Mouse (Mus musculus): ENCODE results near the gene Ces3b. TPM values are rescaled to one million over a fixed set of nuclear protein-coding genes. Genes with fewer than 3 reads are reported as not detected.
"Not testable (repeated sequence)": the region's sequence is repeated elsewhere in the genome, so short reads cannot be mapped to it uniquely, and the experiment has no call there.

Ces3b gene
- polyA plus RNA-seq, 1 experiment from 2014 or later, result 0.12 TPM

DNA sequence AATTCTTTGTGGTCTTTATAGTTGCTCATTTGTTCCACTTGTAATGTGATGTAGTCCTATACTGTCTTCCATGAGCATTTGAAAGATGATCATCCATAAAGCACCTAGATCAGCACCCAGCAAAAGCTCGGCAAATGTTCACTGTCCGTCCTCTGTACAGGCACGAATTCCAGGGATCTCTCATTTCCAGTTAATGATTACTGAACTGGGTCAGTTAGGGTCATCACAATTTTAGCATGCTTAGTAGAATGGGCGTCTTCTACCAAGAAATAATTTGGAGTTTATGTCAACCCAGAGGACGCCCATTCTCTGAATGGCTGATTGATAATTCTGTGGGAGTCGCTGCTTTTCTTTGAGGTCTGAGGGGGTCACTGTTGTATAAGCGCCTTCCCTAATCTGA lies 15.6 kb upstream of the Ces3b start:
- not testable (repeated sequence) for H3K9me3 ChIP-seq (ENCODE audit: control insufficient read depth, low read length); H3K27me3 ChIP-seq (ENCODE audit: control insufficient read depth, insufficient read depth, low read length); H3K4me1 ChIP-seq (ENCODE audit: control insufficient read depth in 2 of 2, insufficient read depth in 2 of 2, low read length in 2 of 2); ATAC-seq (ENCODE audit: insufficient number of reproducible peaks, insufficient read depth, low FRiP score, low read depth); H3K4me2 ChIP-seq (ENCODE audit: low read length); H3K4me3 ChIP-seq (ENCODE audit: control insufficient read depth in 1 of 2, insufficient read depth in 1 of 2, low read depth in 1 of 2, low read length in 2 of 2); H3K27ac ChIP-seq (replicated peaks in 1 of 2; ENCODE audit: control insufficient read depth in 1 of 2, insufficient read depth in 1 of 2, low read depth in 2 of 2, low read length in 2 of 2); H3K9ac ChIP-seq (ENCODE audit: low read length); H3K36me3 ChIP-seq (ENCODE audit: control insufficient read depth, insufficient read depth, low read length)
- 67% methylated on average over 7 of the region's 7 CpGs for WGBS

DNA sequence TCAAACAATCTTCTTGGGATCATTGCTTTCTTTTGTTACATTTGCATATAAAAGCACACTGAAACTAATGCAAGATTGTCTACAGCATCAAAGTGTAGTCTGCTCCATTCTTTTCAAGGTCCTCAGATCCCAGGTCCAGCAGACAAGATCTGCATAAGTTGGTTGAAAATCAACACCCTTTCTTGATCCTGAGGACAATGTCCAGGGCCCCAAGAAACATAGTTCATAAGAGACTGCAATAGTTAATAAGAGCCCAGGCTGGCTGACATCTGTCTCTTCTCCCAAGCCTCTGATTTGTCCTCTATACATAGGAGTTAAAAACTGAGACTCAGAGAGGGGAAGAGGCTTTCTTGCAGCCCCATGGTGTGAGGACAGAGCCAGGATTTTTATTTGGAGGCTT lies 14.6 kb upstream of the Ces3b start:
- Histone ChIP-seq H3K9ac (ENCODE audit: low read length) (no peak overlapping the region), H3K4me1 (ENCODE audit: control insufficient read depth in 2 of 2, insufficient read depth in 2 of 2, low read length in 2 of 2) (no peaks in the 10 kb centered on the region), H3K36me3 (ENCODE audit: control insufficient read depth, insufficient read depth, low read length) (no peaks in the 10 kb centered on the region), H3K27me3 (ENCODE audit: control insufficient read depth, insufficient read depth, low read length) (no peaks in the 10 kb centered on the region), H3K27ac (replicated peaks in 1 of 2; ENCODE audit: control insufficient read depth in 1 of 2, insufficient read depth in 1 of 2, low read depth in 2 of 2, low read length in 2 of 2) (no peak overlapping the region), H3K4me2 (ENCODE audit: low read length) (no peak overlapping the region), H3K4me3 (ENCODE audit: control insufficient read depth in 1 of 2, insufficient read depth in 1 of 2, low read depth in 1 of 2, low read length in 2 of 2) (no peak overlapping the region), H3K9me3 (ENCODE audit: control insufficient read depth, low read length) (no peaks in the 10 kb centered on the region)
- ATAC-seq (ENCODE audit: insufficient number of reproducible peaks, insufficient read depth, low FRiP score, low read depth), result no peak

DNA sequence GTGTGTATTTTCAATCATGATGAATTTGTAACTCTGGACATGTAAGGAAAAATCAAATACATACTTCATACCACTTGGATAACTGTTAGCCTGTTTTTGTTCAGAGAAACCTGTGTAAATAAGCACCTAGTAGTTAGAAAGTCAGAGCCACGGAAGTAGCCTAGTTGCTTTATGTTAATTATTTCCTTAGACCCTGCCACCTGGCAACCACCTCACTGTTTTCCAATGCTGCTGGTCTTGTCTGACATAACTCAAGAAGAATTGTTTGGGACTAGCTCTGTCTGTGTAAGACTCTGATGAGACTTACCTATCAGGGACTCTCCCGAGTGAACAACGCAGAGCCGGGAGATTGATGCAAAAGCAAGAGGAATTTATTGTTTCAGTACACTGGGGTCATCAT lies 7.0 kb upstream of the Ces3b start:
- no peak overlapping the region for H3K27ac ChIP-seq (replicated peaks in 1 of 2; ENCODE audit: control insufficient read depth in 1 of 2, insufficient read depth in 1 of 2, low read depth in 2 of 2, low read length in 2 of 2)
- WGBS, result 91% methylated on average over 4 of the region's 4 CpGs
- no peak overlapping the region for H3K4me3 ChIP-seq (ENCODE audit: control insufficient read depth in 1 of 2, insufficient read depth in 1 of 2, low read depth in 1 of 2, low read length in 2 of 2)
- no peak overlapping the region for H3K4me2 ChIP-seq (ENCODE audit: low read length)
- no peaks in the 10 kb centered on the region for H3K4me1 ChIP-seq (ENCODE audit: control insufficient read depth in 2 of 2, insufficient read depth in 2 of 2, low read length in 2 of 2)
- ATAC-seq (ENCODE audit: insufficient number of reproducible peaks, insufficient read depth, low FRiP score, low read depth), result no peak
- H3K9ac ChIP-seq (ENCODE audit: low read length), result no peak overlapping the region
- no peaks in the 10 kb centered on the region for H3K27me3 ChIP-seq (ENCODE audit: control insufficient read depth, insufficient read depth, low read length)
- H3K36me3 ChIP-seq (ENCODE audit: control insufficient read depth, insufficient read depth, low read length), result no peaks in the 10 kb centered on the region
- no peaks in the 10 kb centered on the region for H3K9me3 ChIP-seq (ENCODE audit: control insufficient read depth, low read length)

DNA sequence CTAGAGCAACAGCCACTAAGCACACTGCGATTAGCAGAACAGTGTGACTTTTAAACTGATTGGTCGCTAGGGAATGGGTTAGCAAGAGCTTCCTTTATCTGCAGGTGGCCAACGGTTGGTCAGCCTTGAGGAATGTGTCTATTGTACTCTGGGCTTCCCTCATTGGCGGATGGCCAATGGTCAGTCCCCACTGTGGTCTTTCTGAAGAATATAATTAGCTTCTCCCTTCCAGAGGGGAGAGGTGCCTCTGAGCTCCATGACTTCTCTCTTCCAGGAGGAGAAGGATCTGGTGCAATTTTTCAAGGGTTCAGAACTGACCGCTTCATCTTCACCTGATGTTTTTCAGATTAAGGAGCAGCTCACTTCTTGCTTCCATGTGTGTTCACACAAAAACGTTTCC lies 6.5 kb upstream of the Ces3b start:
- H3K4me3 ChIP-seq (ENCODE audit: control insufficient read depth in 1 of 2, insufficient read depth in 1 of 2, low read depth in 1 of 2, low read length in 2 of 2), result no peak overlapping the region
- no peak overlapping the region for H3K4me2 ChIP-seq (ENCODE audit: low read length)
- H3K27ac ChIP-seq (replicated peaks in 1 of 2; ENCODE audit: control insufficient read depth in 1 of 2, insufficient read depth in 1 of 2, low read depth in 2 of 2, low read length in 2 of 2), result no peak overlapping the region
- H3K9me3 ChIP-seq (ENCODE audit: control insufficient read depth, low read length), result no peaks in the 10 kb centered on the region
- WGBS, result 61% methylated on average over 6 of the region's 6 CpGs
- H3K4me1 ChIP-seq (ENCODE audit: control insufficient read depth in 2 of 2, insufficient read depth in 2 of 2, low read length in 2 of 2), result no peaks in the 10 kb centered on the region
- no peak overlapping the region for H3K9ac ChIP-seq (ENCODE audit: low read length)
- H3K36me3 ChIP-seq (ENCODE audit: control insufficient read depth, insufficient read depth, low read length), result no peaks in the 10 kb centered on the region
- no peaks in the 10 kb centered on the region for H3K27me3 ChIP-seq (ENCODE audit: control insufficient read depth, insufficient read depth, low read length)
- no peak for ATAC-seq (ENCODE audit: insufficient number of reproducible peaks, insufficient read depth, low FRiP score, low read depth)

DNA sequence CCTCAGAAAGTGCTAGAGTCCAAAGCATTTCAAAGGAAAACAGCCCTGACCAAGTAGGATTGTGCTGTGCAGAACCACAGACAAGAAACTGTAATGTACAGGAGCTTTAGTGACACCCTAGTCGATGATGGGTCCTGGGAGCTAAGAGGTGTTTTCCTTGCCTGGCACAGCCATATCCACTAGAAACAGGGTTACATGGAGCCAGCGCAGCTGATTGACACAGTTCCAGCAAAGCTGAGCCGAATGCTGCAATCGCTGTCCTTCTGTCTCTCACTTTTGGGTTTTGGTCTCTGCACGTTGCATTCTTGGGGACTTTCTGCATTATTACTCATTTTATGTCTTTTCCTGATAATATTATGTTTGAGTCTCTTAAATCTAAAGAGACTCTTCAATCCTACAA lies 5.0 kb upstream of the Ces3b start:
- no peaks in the 10 kb centered on the region for H3K27me3 ChIP-seq (ENCODE audit: control insufficient read depth, insufficient read depth, low read length)
- H3K9me3 ChIP-seq (ENCODE audit: control insufficient read depth, low read length), result no peaks in the 10 kb centered on the region
- ATAC-seq (ENCODE audit: insufficient number of reproducible peaks, insufficient read depth, low FRiP score, low read depth), result no peak
- peaks cover 4 to 5% of the 10 kb centered on the region in 2 experiments; a peak in 2 of 4 replicates for H3K4me1 ChIP-seq (ENCODE audit: control insufficient read depth in 2 of 2, insufficient read depth in 2 of 2, low read length in 2 of 2)
- no peak overlapping the region for H3K9ac ChIP-seq (ENCODE audit: low read length)
- 71% methylated on average over 5 of the region's 5 CpGs for WGBS
- H3K4me2 ChIP-seq (ENCODE audit: low read length), result no peak overlapping the region
- no peak overlapping the region for H3K27ac ChIP-seq (replicated peaks in 1 of 2; ENCODE audit: control insufficient read depth in 1 of 2, insufficient read depth in 1 of 2, low read depth in 2 of 2, low read length in 2 of 2)
- H3K4me3 ChIP-seq (ENCODE audit: control insufficient read depth in 1 of 2, insufficient read depth in 1 of 2, low read depth in 1 of 2, low read length in 2 of 2), result no peak overlapping the region
- H3K36me3 ChIP-seq (ENCODE audit: control insufficient read depth, insufficient read depth, low read length), result no peaks in the 10 kb centered on the region

DNA sequence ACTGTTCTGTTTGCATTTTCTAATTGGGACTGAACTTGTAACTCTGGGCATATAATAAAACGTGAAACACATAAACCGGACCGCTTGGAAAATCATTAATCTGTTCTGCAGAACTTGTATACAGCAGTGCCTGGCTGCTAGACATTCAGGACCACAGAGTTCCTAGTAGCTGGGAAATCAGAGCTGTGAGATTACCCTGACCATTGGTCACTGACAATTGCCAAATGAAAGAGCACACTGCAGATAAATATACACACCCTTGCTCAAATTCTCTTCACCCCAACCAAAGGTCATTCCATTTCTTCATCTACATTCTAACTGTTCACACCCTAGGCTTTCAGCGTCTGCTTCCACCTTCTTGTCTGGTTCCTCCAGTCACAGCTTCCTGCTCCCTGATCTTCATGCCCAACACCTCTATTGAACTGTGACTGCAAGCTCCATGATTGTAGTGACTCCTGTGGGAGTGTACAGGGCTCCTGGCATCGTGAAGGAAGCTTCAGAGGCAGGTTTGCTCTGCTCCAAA lies 2.7 kb upstream of the Ces3b start:
- H3K9me3 ChIP-seq (ENCODE audit: control insufficient read depth, low read length), result no peaks in the 10 kb centered on the region
- H3K27ac ChIP-seq (replicated peaks in 1 of 2; ENCODE audit: control insufficient read depth in 1 of 2, insufficient read depth in 1 of 2, low read depth in 2 of 2, low read length in 2 of 2), result no peak overlapping the region
- H3K4me1 ChIP-seq (ENCODE audit: control insufficient read depth in 2 of 2, insufficient read depth in 2 of 2, low read length in 2 of 2), result peaks cover 5 to 6% of the 10 kb centered on the region in 2 experiments; a peak in 2 of 4 replicates
- H3K36me3 ChIP-seq (ENCODE audit: control insufficient read depth, insufficient read depth, low read length), result no peaks in the 10 kb centered on the region
- no peak overlapping the region for H3K9ac ChIP-seq (ENCODE audit: low read length)
- no peak overlapping the region for H3K4me3 ChIP-seq (ENCODE audit: control insufficient read depth in 1 of 2, insufficient read depth in 1 of 2, low read depth in 1 of 2, low read length in 2 of 2)
- WGBS, result 67% methylated on average over 5 of the region's 5 CpGs
- no peaks in the 10 kb centered on the region for H3K27me3 ChIP-seq (ENCODE audit: control insufficient read depth, insufficient read depth, low read length)
- H3K4me2 ChIP-seq (ENCODE audit: low read length), result no peak overlapping the region
- ATAC-seq (ENCODE audit: insufficient number of reproducible peaks, insufficient read depth, low FRiP score, low read depth), result no peak

DNA sequence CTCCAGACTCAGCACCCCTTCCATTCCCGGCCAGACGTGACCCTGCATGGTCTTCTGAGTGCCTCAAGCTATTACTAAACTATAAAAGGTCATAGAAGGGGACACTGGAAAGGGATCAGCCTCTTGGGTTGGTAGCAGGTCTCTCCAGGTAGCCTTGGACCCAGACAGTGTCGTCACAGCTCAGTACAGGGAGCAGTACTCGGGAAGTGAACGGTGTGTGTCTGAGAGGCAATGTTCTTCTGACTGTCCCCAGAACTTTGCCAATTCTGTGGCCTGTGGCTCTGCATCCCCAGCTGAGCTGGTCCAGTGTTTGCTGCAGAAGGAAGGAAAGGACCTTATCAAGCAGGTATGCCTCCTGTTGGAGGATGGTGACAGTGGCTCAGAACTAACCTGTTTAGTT lies 4.6 kb downstream of the Ces3b start:
- not testable (repeated sequence) for H3K4me1 ChIP-seq (ENCODE audit: control insufficient read depth in 2 of 2, insufficient read depth in 2 of 2, low read length in 2 of 2); ATAC-seq (ENCODE audit: insufficient number of reproducible peaks, insufficient read depth, low FRiP score, low read depth); H3K9ac ChIP-seq (ENCODE audit: low read length); H3K9me3 ChIP-seq (ENCODE audit: control insufficient read depth, low read length); H3K27me3 ChIP-seq (ENCODE audit: control insufficient read depth, insufficient read depth, low read length); H3K36me3 ChIP-seq (ENCODE audit: control insufficient read depth, insufficient read depth, low read length); H3K27ac ChIP-seq (replicated peaks in 1 of 2; ENCODE audit: control insufficient read depth in 1 of 2, insufficient read depth in 1 of 2, low read depth in 2 of 2, low read length in 2 of 2); H3K4me2 ChIP-seq (ENCODE audit: low read length); H3K4me3 ChIP-seq (ENCODE audit: control insufficient read depth in 1 of 2, insufficient read depth in 1 of 2, low read depth in 1 of 2, low read length in 2 of 2)
- WGBS, result 73% methylated on average over 5 of the region's 5 CpGs

DNA sequence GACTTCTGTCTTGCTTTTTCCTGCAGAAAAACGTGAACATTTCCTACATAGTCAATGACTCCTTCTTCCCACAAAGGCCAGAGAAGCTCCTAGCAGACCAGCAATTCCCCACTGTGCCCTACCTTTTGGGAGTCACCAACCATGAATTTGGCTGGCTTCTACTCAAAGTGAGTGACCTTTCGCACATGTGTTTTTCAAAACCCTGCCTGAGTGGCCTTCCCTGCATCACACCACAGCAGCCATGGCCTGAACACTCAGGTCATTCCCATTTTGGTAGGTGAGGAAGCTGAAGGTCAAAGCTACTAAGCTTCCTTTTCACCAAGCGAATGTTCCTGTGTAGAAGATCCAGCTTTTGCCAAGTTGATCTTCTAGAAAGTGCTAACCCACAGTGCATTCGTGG lies 5.0 kb downstream of the Ces3b start:
- peaks cover 0 to 2% of the 10 kb centered on the region in 2 experiments; a peak in 1 of 4 replicates for H3K4me1 ChIP-seq (ENCODE audit: control insufficient read depth in 2 of 2, insufficient read depth in 2 of 2, low read length in 2 of 2)
- no peak overlapping the region for H3K4me2 ChIP-seq (ENCODE audit: low read length)
- H3K27me3 ChIP-seq (ENCODE audit: control insufficient read depth, insufficient read depth, low read length), result no peaks in the 10 kb centered on the region
- 65% methylated on average over 4 of the region's 4 CpGs for WGBS
- H3K4me3 ChIP-seq (ENCODE audit: control insufficient read depth in 1 of 2, insufficient read depth in 1 of 2, low read depth in 1 of 2, low read length in 2 of 2), result no peak overlapping the region
- H3K27ac ChIP-seq (replicated peaks in 1 of 2; ENCODE audit: control insufficient read depth in 1 of 2, insufficient read depth in 1 of 2, low read depth in 2 of 2, low read length in 2 of 2), result no peak overlapping the region
- no peak overlapping the region for H3K9ac ChIP-seq (ENCODE audit: low read length)
- ATAC-seq (ENCODE audit: insufficient number of reproducible peaks, insufficient read depth, low FRiP score, low read depth), result no peak
- H3K9me3 ChIP-seq (ENCODE audit: control insufficient read depth, low read length), result no peaks in the 10 kb centered on the region
- H3K36me3 ChIP-seq (ENCODE audit: control insufficient read depth, insufficient read depth, low read length), result no peaks in the 10 kb centered on the region
